Mouse (Mus musculus) hindbrain, postnatal 0 days (tissue): ENCODE measurements around the gene Mgat5. TPM values are rescaled to one million over a fixed set of nuclear protein-coding genes. Genes with fewer than 3 reads are reported as not detected.

Source experiments
- ATAC-seq: fragments of 200-750 bp; cut with Nextera tagmentation; 2 replicates; pipeline ENCODE4 v1.8.0; 2017; ENCODE audit warnings: mild to moderate bottlenecking, moderate TSS enrichment, moderate library complexity
- DNase-seq: peaks from one replicate; pipeline ENCODE4 v3.0.0-alpha.2; 2015; ENCODE audit warnings: low spot score
- H3K27ac ChIP-seq: fragments of 300-500 bp; sonication (generic); 2 replicates; pipeline ENCODE4 v1.5.1; 2014; ENCODE audit warnings: mild to moderate bottlenecking
- H3K27me3 ChIP-seq: fragments of 300-500 bp; sonication (generic); 2 replicates; pipeline ENCODE4 v1.6.1; 2014; ENCODE audit warnings: low read length, mixed read lengths; ENCODE audit not compliant: insufficient read depth
- H3K36me3 ChIP-seq: fragments of 300-500 bp; sonication (generic); 2 replicates; pipeline ENCODE4 v1.6.1; 2014; ENCODE audit warnings: low read length, mixed read lengths; ENCODE audit not compliant: insufficient read depth
- H3K4me1 ChIP-seq: fragments of 300-500 bp; sonication (generic); 2 replicates; pipeline ENCODE4 v1.6.1; 2014; ENCODE audit warnings: antibody characterized with exemption, low read length, mixed read lengths; ENCODE audit not compliant: insufficient read depth
- H3K4me2 ChIP-seq: fragments of 300-500 bp; sonication (generic); 2 replicates; pipeline ENCODE4 v1.6.1; 2014; ENCODE audit warnings: low read depth, mild to moderate bottlenecking, low read length, moderate library complexity, mixed read lengths
- H3K4me3 ChIP-seq: fragments of 300-500 bp; sonication (generic); 2 replicates; pipeline ENCODE4 v1.5.1; 2014; ENCODE audit warnings: low read length
- H3K9ac ChIP-seq: fragments of 300-500 bp; sonication (generic); replicated peaks from 2 replicates; pipeline ENCODE4 v1.6.1; 2014; ENCODE audit warnings: mild to moderate bottlenecking, low read length, moderate library complexity, mixed read lengths
- H3K9me3 ChIP-seq: fragments of 300-500 bp; sonication (generic); 2 replicates; pipeline ENCODE4 v1.6.1; 2016; ENCODE audit warnings: low read length, mixed read lengths
- CTCF ChIP-seq: IDR thresholded peaks from 2 replicates; pipeline ENCODE4 v1.5.1; 2016; ENCODE audit warnings: antibody characterized with exemption, control low read depth, low read depth
- WGBS: fragments of 180-500 bp; shearing (Covaris S2); extraction: QIAGEN DNeasy Blood & Tissue Kit; methylation state at CpG from one replicate; pipeline ENCODE4 v1.1.7; 2014; 5-methylcytosine and 5-hydroxymethylcytosine counted together
- polyA plus RNA-seq: library from polyadenylated mRNA; unstranded; fragments of >200 nt; fragmentation: Nextera tagmentation; extraction: Ambion mirVana; gene quantifications from 2 replicates; pipeline ENCODE4 v1.2.1, GENCODE M21; 2015
- total RNA-seq: library from RNA; depleted of rRNA; stranded (reverse); fragments of >200 nt; gene quantifications from 2 replicates; pipeline ENCODE4 v1.2.3, GENCODE M21; 2014

The Mgat5 gene
- total and polyA plus RNA-seq, 2 experiments from 2014 or later = 14.8 to 49.3 TPM

DNA sequence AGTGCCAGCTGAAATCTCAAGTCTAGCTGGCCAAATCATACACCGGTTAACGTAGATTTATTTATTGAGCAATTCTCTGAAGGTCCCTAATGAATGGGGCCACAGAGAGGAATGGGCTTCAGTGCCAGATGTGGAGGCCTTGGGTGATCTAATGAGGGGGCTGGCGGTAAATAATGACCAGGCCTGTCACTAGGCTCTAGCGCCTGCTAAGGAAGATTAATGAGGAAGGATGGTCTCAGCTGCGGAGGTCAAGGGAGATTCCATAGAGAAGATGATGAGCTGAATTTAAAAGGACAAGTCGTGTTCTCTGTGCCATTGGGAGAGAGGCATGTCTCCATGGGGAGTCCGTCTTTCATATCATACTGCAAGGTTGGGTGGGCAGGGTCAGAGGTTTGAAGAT lies 178.3 kb downstream of the Mgat5 start:
- no peaks in the 10 kb centered on the region for H3K36me3 ChIP-seq
- no peak overlapping the region for H3K4me3 ChIP-seq
- no peaks in the 10 kb centered on the region for H3K4me1 ChIP-seq
- ATAC-seq (no peak), DNase-seq (no peak)
- no peak overlapping the region for H3K9ac ChIP-seq
- no peak overlapping the region for H3K4me2 ChIP-seq
- no peak for TF ChIP-seq CTCF
- no peaks in the 10 kb centered on the region for H3K27me3 ChIP-seq
- no peak overlapping the region for H3K27ac ChIP-seq
- no peaks in the 10 kb centered on the region for H3K9me3 ChIP-seq
- WGBS = 64% methylated on average over 7 of the region's 7 CpGs

DNA sequence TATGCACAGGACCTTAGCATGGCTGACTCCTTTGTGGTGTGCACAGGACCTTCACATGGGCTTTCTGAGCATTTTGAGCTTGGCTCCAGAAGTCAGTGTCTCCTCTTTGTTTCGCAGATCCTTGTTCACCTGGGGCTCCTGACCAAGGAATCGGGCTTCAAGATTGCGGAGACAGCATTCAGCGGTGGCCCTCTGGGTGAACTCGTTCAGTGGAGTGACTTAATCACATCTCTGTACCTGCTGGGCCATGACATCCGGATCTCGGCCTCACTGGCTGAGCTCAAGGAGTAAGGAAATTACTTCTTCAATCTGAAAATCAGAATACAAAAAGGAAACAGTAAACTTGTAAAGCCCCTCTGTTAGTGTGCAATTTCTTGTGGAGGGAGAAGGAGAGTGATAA lies 182.4 kb downstream of the Mgat5 start:
- TF ChIP-seq CTCF = no peak
- no peaks in the 10 kb centered on the region for H3K4me1 ChIP-seq
- no peaks in the 10 kb centered on the region; the same call in 1 of the 2 replicates for H3K36me3 ChIP-seq
- WGBS = 63% methylated on average over 7 of the region's 7 CpGs
- no peak overlapping the region for H3K4me2 ChIP-seq
- no peak overlapping the region for H3K4me3 ChIP-seq
- H3K27ac ChIP-seq = no peak overlapping the region
- H3K27me3 ChIP-seq = no peaks in the 10 kb centered on the region
- H3K9me3 ChIP-seq = no peaks in the 10 kb centered on the region
- ATAC-seq = no peak
- H3K9ac ChIP-seq = no peak overlapping the region
- DNase-seq = no peak

DNA sequence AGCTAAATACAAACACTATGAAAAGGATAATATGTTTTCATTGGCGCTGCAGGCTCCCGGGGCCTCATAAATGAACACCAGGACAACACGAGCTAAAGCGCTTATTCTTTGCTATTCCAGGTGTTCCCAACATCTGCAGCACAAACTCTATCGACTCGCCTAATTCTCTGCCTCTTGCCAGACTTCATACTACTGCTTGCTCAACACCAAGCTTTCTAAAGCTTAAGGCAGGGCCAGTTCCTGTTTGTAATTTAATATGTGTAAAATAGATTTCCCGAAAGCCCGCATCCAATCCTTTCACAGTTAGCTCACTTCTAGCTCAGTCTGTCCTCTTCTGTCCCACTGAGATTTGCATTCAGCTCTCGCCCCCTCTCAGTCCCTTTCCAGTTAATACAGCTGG lies 182.8 kb downstream of the Mgat5 start:
- Histone ChIP-seq H3K27me3 (no peaks in the 10 kb centered on the region), H3K27ac (no peak overlapping the region), H3K9me3 (no peaks in the 10 kb centered on the region), H3K4me2 (no peak overlapping the region), H3K9ac (no peak overlapping the region), H3K36me3 (no peaks in the 10 kb centered on the region; the same call in 1 of the 2 replicates), H3K4me3 (no peak overlapping the region), H3K4me1 (no peaks in the 10 kb centered on the region)
- TF ChIP-seq CTCF = no peak
- no peak for ATAC-seq
- WGBS = 80% methylated on average over 9 of the region's 9 CpGs
- DNase-seq = no peak

DNA sequence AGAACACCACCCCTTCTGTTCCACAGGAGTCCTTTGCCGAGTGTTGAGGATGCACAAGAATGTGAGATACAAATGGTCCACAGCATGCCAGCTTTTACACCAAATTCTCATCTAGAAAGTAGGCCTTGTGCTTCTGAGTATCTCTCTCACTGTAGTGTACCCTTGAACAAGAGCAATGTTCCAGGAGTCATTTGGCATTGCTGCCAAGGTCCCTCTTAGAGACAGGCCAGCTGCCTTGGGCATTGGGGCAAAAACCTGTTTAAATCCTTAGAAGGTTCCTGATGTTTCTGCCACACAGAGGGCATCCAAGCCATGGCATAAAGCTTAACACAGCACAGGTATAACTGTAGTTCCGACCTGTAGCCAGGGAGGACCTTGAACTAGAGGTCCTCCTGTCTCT lies 189.9 kb downstream of the Mgat5 start:
- no peak for TF ChIP-seq CTCF
- no peak for DNase-seq
- no peak for ATAC-seq
- H3K9me3 ChIP-seq = no peaks in the 10 kb centered on the region
- WGBS = 85% methylated on average over 2 of the region's 2 CpGs
- H3K4me3 ChIP-seq = no peak overlapping the region
- H3K36me3 ChIP-seq = no peaks in the 10 kb centered on the region; the same call in 1 of the 2 replicates
- no peaks in the 10 kb centered on the region for H3K27me3 ChIP-seq
- H3K27ac ChIP-seq = no peak overlapping the region
- no peaks in the 10 kb centered on the region for H3K4me1 ChIP-seq
- no peak overlapping the region for H3K9ac ChIP-seq
- no peak overlapping the region for H3K4me2 ChIP-seq

DNA sequence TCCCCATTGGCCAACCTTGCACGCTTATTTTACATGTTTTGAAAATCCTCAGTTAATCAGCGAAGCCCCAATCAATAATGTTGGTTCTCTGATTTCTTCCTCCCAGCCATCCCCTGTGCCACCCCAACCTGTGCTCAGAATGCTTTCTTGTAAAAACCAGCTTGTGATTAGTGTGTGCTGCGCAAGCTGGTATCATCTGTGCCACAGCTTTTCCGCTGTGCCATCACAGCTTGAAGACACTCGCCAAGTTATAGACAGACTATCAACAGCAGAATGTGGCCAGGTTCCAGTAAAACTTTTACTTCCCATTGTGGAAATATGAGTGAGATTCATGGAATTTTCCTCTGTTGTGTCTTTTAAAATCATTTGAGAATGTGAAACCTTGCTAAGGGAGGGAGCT lies 190.9 kb downstream of the Mgat5 start:
- peaks cover 7% of the 10 kb centered on the region; the same call in 1 of the 2 replicates for H3K4me1 ChIP-seq
- TF ChIP-seq CTCF = no peak
- no peak overlapping the region for H3K4me3 ChIP-seq
- DNase-seq (no peak), ATAC-seq (no peak)
- no peak overlapping the region for H3K9ac ChIP-seq
- WGBS = 79% methylated on average over 5 of the region's 5 CpGs
- H3K36me3 ChIP-seq = no peaks in the 10 kb centered on the region
- H3K27me3 ChIP-seq = no peaks in the 10 kb centered on the region
- H3K27ac ChIP-seq = no peak overlapping the region
- H3K9me3 ChIP-seq = no peaks in the 10 kb centered on the region
- no peak overlapping the region for H3K4me2 ChIP-seq

DNA sequence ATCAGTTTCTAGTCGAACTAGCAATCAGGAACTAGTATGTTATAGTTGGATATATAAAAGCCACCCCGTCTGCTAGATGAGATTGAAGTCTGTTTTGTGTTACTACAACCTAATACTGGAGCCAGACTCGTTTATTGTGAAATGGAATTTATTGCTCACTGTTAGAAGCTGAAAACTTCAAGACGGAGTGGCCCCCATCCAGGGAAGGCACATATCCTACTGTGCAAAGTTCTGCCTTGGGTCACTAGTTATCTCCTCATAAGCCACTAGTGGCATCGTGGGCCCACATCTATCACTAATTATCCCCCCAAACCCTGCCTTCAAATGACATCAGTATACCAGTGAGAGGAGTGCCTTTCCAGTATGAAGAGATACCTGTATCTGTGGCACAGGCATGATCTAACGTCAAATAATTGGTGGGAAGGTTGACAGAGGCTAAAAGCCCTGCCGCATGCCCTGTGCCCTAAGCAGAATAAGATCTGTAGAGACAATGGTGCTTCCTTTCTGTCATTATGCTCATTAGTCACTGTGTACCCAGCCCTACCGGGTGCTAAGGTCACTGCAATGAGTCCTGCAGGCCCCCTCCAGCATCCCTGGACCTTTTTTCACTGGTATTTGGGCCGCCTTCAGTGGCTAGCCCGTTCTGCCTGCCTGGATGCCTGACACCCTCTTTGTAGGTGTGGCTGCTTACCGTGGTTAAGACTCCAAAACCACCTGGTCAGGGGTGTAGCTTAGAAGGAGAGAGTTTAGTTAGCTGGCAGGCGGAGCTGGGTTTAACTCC lies 191.9 kb downstream of the Mgat5 start:
- ATAC-seq (no peak), DNase-seq (no peak)
- no peaks in the 10 kb centered on the region for H3K36me3 ChIP-seq
- H3K4me3 ChIP-seq = no peak overlapping the region
- no peaks in the 10 kb centered on the region for H3K9me3 ChIP-seq
- no peak overlapping the region for H3K27ac ChIP-seq
- no peak overlapping the region for H3K4me2 ChIP-seq
- H3K27me3 ChIP-seq = no peaks in the 10 kb centered on the region
- no peak overlapping the region for H3K9ac ChIP-seq
- 81% methylated on average over 12 of the region's 12 CpGs for WGBS
- peaks cover 7% of the 10 kb centered on the region; the same call in 1 of the 2 replicates for H3K4me1 ChIP-seq
- TF ChIP-seq CTCF = no peak

DNA sequence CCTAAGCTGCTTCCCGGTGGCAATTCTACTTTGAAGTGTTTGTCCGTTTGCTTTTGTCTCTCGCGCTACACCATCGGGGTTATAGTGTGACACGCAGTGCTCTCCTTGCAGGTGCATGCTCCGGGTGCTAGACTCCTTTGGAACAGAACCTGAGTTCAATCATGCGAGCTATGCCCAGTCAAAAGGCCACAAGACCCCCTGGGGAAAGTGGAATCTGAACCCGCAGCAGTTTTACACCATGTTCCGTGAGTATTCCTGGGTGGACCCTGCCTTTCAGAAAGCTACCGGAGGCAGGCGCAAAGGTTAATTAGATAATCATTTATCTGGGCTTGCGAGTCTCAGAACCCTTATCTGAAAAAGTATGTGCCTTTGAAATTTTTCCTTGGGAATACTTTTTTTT lies 192.6 kb downstream of the Mgat5 start:
- 76% methylated on average over 13 of the region's 13 CpGs for WGBS
- Histone ChIP-seq H3K27ac (no peak overlapping the region), H3K36me3 (no peaks in the 10 kb centered on the region), H3K4me3 (no peak overlapping the region), H3K4me1 (peaks cover 7% of the 10 kb centered on the region; the same call in 1 of the 2 replicates), H3K9ac (no peak overlapping the region), H3K27me3 (no peaks in the 10 kb centered on the region), H3K4me2 (no peak overlapping the region), H3K9me3 (no peaks in the 10 kb centered on the region)
- ATAC-seq (no peak), DNase-seq (no peak)
- no peak for TF ChIP-seq CTCF
